Mouse (Mus musculus) MEL (cell line): ENCODE measurements around the gene Gm26602.

Experiments used
- CTCF ChIP-seq, 3 experiments: IDR thresholded peaks in 2 of 3; conservative IDR thresholded peaks in 1 of 3; 2 replicates each; pipeline ENCODE4 v1.5.1; 2011 to 2012; ENCODE audit warnings: low read length in 3 of 3, low read depth in 2 of 3, mild to moderate bottlenecking in 2 of 3, improper control_type of control experiment in 1 of 3, inconsistent platforms in 1 of 3, mixed read lengths in 1 of 3, moderate library complexity in 1 of 3; ENCODE audit not compliant: control insufficient read depth in 1 of 3, insufficient read depth in 1 of 3, poor library complexity in 1 of 3, severe bottlenecking in 1 of 3
- EP300 ChIP-seq, 2 experiments: IDR thresholded peaks; 2 replicates each; pipeline ENCODE4 v1.6.1; 2011; ENCODE audit warnings: improper control_type of control experiment in 2 of 2, low read length in 2 of 2, low read depth in 1 of 2, mild to moderate bottlenecking in 1 of 2
- GATA1 ChIP-seq: IDR thresholded peaks from 2 replicates; pipeline ENCODE4 v1.6.1; 2011; ENCODE audit warnings: low read depth, low read length, improper control_type of control experiment
- NELFE ChIP-seq: IDR thresholded peaks from 2 replicates; pipeline ENCODE4 v1.6.1; 2011; ENCODE audit warnings: low read depth, low read length, improper control_type of control experiment
- NRF1 ChIP-seq: IDR thresholded peaks from 2 replicates; pipeline ENCODE4 v1.6.1; 2014; ENCODE audit warnings: low read depth, mild to moderate bottlenecking, inconsistent platforms, low read length, improper control_type of control experiment, moderate library complexity; ENCODE audit not compliant: poor library complexity, insufficient read depth, severe bottlenecking
- POLR2A ChIP-seq, 2 experiments: IDR thresholded peaks; 2 replicates each; pipeline ENCODE4 v1.6.1; 2011 to 2012; ENCODE audit warnings: low read length in 2 of 2, mild to moderate bottlenecking in 2 of 2, control low read depth in 1 of 2, improper control_type of control experiment in 1 of 2, low read depth in 1 of 2, moderate library complexity in 1 of 2; ENCODE audit not compliant: control insufficient read depth in 1 of 2, insufficient read depth in 1 of 2, poor library complexity in 1 of 2
- TCF12 ChIP-seq: IDR thresholded peaks from 2 replicates; pipeline ENCODE4 v1.6.1; 2014; ENCODE audit warnings: low read depth, mild to moderate bottlenecking, inconsistent platforms, low read length, improper control_type of control experiment, moderate library complexity
- USF1 ChIP-seq: IDR thresholded peaks from 2 replicates; pipeline ENCODE4 v1.6.1; 2014; ENCODE audit warnings: low read depth, mild to moderate bottlenecking, inconsistent platforms, low read length, improper control_type of control experiment, moderate library complexity
- ZMIZ1 ChIP-seq: IDR thresholded peaks from 2 replicates; pipeline ENCODE4 v1.6.1; 2012; ENCODE audit warnings: low read depth, mild to moderate bottlenecking, inconsistent platforms, low read length, improper control_type of control experiment, moderate library complexity
- ZNF384 ChIP-seq: IDR thresholded peaks from 2 replicates; pipeline ENCODE4 v1.6.1; 2012; ENCODE audit warnings: low read depth, mild to moderate bottlenecking, inconsistent platforms, low read length, improper control_type of control experiment

- TF ChIP-seq GATA1: no peak
- TF ChIP-seq ZNF384: no peak
- TF ChIP-seq EP300 (IDR thresholded peaks at IDR 0.05; ENCODE audit: low read depth in 1 of 2, low read length in 2 of 2): no peak
- TF ChIP-seq CTCF (IDR thresholded peaks at IDR 0.05 in 2 of 3, conservative IDR thresholded peaks at IDR 0.05 in 1 of 3; ENCODE audit: control insufficient read depth in 1 of 3, insufficient read depth in 1 of 3, low read depth in 2 of 3, low read length in 3 of 3, poor library complexity in 1 of 3, severe bottlenecking in 1 of 3): no peak
- no peak for TF ChIP-seq TCF12
- TF ChIP-seq USF1: no peak
- no peak for TF ChIP-seq POLR2A (IDR thresholded peaks at IDR 0.05; ENCODE audit: control insufficient read depth in 1 of 2, insufficient read depth in 1 of 2, low read depth in 1 of 2, low read length in 2 of 2, poor library complexity in 1 of 2)
- TF ChIP-seq NRF1: no peak
- no peak for TF ChIP-seq NELFE
- TF ChIP-seq ZMIZ1: no peak
Measured at GRCm38 (mm10) chr10:79873313-79873712, 37.3 kb upstream of the Gm26602 start.
